Mouse (Mus musculus): Measurements from ENCODE around the gene Pm20d1.

DNA sequence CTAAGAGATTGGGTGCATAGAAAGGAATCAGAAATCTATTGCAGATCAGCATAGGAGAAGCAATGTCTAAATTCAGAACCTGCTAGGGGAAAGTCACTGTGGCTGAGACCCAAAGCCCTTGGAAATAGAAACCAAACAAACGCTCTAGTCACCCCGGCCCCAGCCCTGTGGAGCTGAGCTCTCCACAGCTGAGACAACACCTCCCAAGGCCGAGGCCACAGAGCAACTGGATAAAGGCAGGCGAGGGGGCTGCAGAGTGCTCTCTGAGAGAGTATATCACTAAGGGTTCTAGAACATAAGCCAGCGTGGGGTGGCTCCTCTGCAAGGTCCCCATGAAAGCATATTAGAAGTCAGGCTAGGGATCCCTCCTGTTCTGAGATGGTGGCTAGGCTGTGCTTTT lies 41.4 kb downstream of the Pm20d1 start:
- TF ChIP-seq NANOG (IDR thresholded peaks at IDR 0.05; ENCODE audit: borderline replicate concordance, low read length) (no peak), CTCF (conservative IDR thresholded peaks at IDR 0.05; ENCODE audit: low read length) (no peak), POU5F1 (IDR thresholded peaks at IDR 0.05; ENCODE audit: borderline replicate concordance, low read length) (no peak)

Data from E14TG2a.4 (cell line).